Mouse (Mus musculus): ENCODE data around the gene Aldh9a1. TPM values are rescaled to one million over a fixed set of nuclear protein-coding genes. Genes with fewer than 3 reads are reported as not detected.

Aldh9a1 gene
- polyA plus RNA-seq, 1 experiment from 2014 or later: 63.4 TPM

- H3K36me3 ChIP-seq (ENCODE audit: insufficient read depth, low read length): peaks cover 9% of the 10 kb centered on the region; the same call in 1 of the 2 replicates
- H3K9ac ChIP-seq (replicated peaks; ENCODE audit: low read length): no peak overlapping the region
- H3K27ac ChIP-seq (ENCODE audit: low read length): no peak overlapping the region
- no peaks in the 10 kb centered on the region for H3K4me1 ChIP-seq (ENCODE audit: insufficient read depth, low read length)
- no peak overlapping the region for H3K4me3 ChIP-seq (ENCODE audit: low read length)
- H3K27me3 ChIP-seq (ENCODE audit: insufficient read depth, low read length): no peaks in the 10 kb centered on the region
- ATAC-seq (ENCODE audit: low FRiP score, low TSS enrichment): no peak
- WGBS: 96% methylated on average over 4 of the region's 4 CpGs
- no peaks in the 10 kb centered on the region for H3K9me3 ChIP-seq (ENCODE audit: low read length)
- no peak overlapping the region for H3K4me2 ChIP-seq (replicated peaks; ENCODE audit: low read depth, low read length)
Observed at GRCm38 (mm10) chr1:167368018-167368417, 18.2 kb downstream of the Aldh9a1 start.

- Histone ChIP-seq H3K27me3 (ENCODE audit: insufficient read depth, low read length) (no peaks in the 10 kb centered on the region), H3K27ac (ENCODE audit: low read length) (no peak overlapping the region), H3K9me3 (ENCODE audit: low read length) (no peaks in the 10 kb centered on the region), H3K9ac (replicated peaks; ENCODE audit: low read length) (no peak overlapping the region), H3K4me1 (ENCODE audit: insufficient read depth, low read length) (no peaks in the 10 kb centered on the region), H3K4me3 (ENCODE audit: low read length) (no peak overlapping the region), H3K4me2 (replicated peaks; ENCODE audit: low read depth, low read length) (no peak overlapping the region), H3K36me3 (ENCODE audit: insufficient read depth, low read length) (peaks cover 9% of the 10 kb centered on the region; the same call in 1 of the 2 replicates)
- 80% methylated on average over 7 of the region's 7 CpGs for WGBS
- no peak for ATAC-seq (ENCODE audit: low FRiP score, low TSS enrichment)
Observed at GRCm38 (mm10) chr1:167368513-167368912, 18.7 kb downstream of the Aldh9a1 start.

- Histone ChIP-seq H3K4me1 (ENCODE audit: insufficient read depth, low read length) (peaks cover 8% of the 10 kb centered on the region; the same call in 1 of the 2 replicates), H3K27ac (ENCODE audit: low read length) (no peak overlapping the region), H3K4me3 (ENCODE audit: low read length) (no peak overlapping the region), H3K27me3 (ENCODE audit: insufficient read depth, low read length) (no peaks in the 10 kb centered on the region), H3K4me2 (replicated peaks; ENCODE audit: low read depth, low read length) (no peak overlapping the region), H3K36me3 (ENCODE audit: insufficient read depth, low read length) (peaks cover 9% of the 10 kb centered on the region; the same call in 1 of the 2 replicates), H3K9ac (replicated peaks; ENCODE audit: low read length) (no peak overlapping the region), H3K9me3 (ENCODE audit: low read length) (no peaks in the 10 kb centered on the region)
- 13% methylated on average over 7 of the region's 7 CpGs for WGBS
- ATAC-seq (ENCODE audit: low FRiP score, low TSS enrichment): peak; percentile 37; the same call in 1 of the 2 replicates
Observed at GRCm38 (mm10) chr1:167369905-167370304, 20.1 kb downstream of the Aldh9a1 start.

- Histone ChIP-seq H3K27ac (ENCODE audit: low read length) (no peak overlapping the region), H3K4me3 (ENCODE audit: low read length) (no peak overlapping the region), H3K9me3 (ENCODE audit: low read length) (no peaks in the 10 kb centered on the region), H3K4me1 (ENCODE audit: insufficient read depth, low read length) (peaks cover 8% of the 10 kb centered on the region; the same call in 1 of the 2 replicates), H3K4me2 (replicated peaks; ENCODE audit: low read depth, low read length) (no peak overlapping the region), H3K27me3 (ENCODE audit: insufficient read depth, low read length) (no peaks in the 10 kb centered on the region), H3K36me3 (ENCODE audit: insufficient read depth, low read length) (0 out of 2 replicates have a peak, but pooled peaks cover 3% of the 10 kb centered on the region), H3K9ac (replicated peaks; ENCODE audit: low read length) (no peak overlapping the region)
- no peak for ATAC-seq (ENCODE audit: low FRiP score, low TSS enrichment)
- whole genome bisulfite sequencing: 91% methylated on average over 7 of the region's 7 CpGs
Observed at GRCm38 (mm10) chr1:167372739-167373138, 22.9 kb downstream of the Aldh9a1 start.

- H3K27ac ChIP-seq (ENCODE audit: low read length): no peak overlapping the region
Observed at GRCm38 (mm10) chr1:167374003-167374784, 24.4 kb downstream of the Aldh9a1 start.

GRCm38 (mm10) chr1:167374942-167375341 is 25.2 kb downstream of the Aldh9a1 start:
- Histone ChIP-seq H3K27ac (ENCODE audit: low read length) (no peak overlapping the region), H3K36me3 (ENCODE audit: insufficient read depth, low read length) (0 out of 2 replicates have a peak, but pooled peaks cover 3% of the 10 kb centered on the region), H3K4me1 (ENCODE audit: insufficient read depth, low read length) (peaks cover 8% of the 10 kb centered on the region; the same call in 1 of the 2 replicates), H3K27me3 (ENCODE audit: insufficient read depth, low read length) (no peaks in the 10 kb centered on the region), H3K9me3 (ENCODE audit: low read length) (no peaks in the 10 kb centered on the region), H3K4me2 (replicated peaks; ENCODE audit: low read depth, low read length) (peak overlapping the region; percentile 30), H3K4me3 (ENCODE audit: low read length) (no peak overlapping the region), H3K9ac (replicated peaks; ENCODE audit: low read length) (no peak overlapping the region)
- 43% methylated on average over 2 of the region's 2 CpGs for WGBS
- peak; percentile 47 for ATAC-seq (ENCODE audit: low FRiP score, low TSS enrichment)

More at GRCm38 (mm10) chr1:167374003-167374784, 24.4 kb downstream of the Aldh9a1 start:
- Histone ChIP-seq H3K27me3 (ENCODE audit: insufficient read depth, low read length) (no peaks in the 10 kb centered on the region), H3K9me3 (ENCODE audit: low read length) (no peaks in the 10 kb centered on the region), H3K4me1 (ENCODE audit: insufficient read depth, low read length) (peaks cover 8% of the 10 kb centered on the region; the same call in 1 of the 2 replicates), H3K4me2 (replicated peaks; ENCODE audit: low read depth, low read length) (peak overlapping the region; percentile 30), H3K36me3 (ENCODE audit: insufficient read depth, low read length) (0 out of 2 replicates have a peak, but pooled peaks cover 3% of the 10 kb centered on the region), H3K4me3 (ENCODE audit: low read length) (no peak overlapping the region), H3K9ac (replicated peaks; ENCODE audit: low read length) (no peak overlapping the region)
- peak; percentile 84 for ATAC-seq (ENCODE audit: low FRiP score, low TSS enrichment)
- 19% methylated on average over 15 of the region's 15 CpGs for WGBS

GRCm38 (mm10) chr1:167378019-167378418 is 28.2 kb downstream of the Aldh9a1 start:
- Histone ChIP-seq H3K4me1 (ENCODE audit: insufficient read depth, low read length) (peaks cover 8% of the 10 kb centered on the region; the same call in 1 of the 2 replicates), H3K36me3 (ENCODE audit: insufficient read depth, low read length) (0 out of 2 replicates have a peak, but pooled peaks cover 3% of the 10 kb centered on the region), H3K4me2 (replicated peaks; ENCODE audit: low read depth, low read length) (no peak overlapping the region), H3K4me3 (ENCODE audit: low read length) (no peak overlapping the region), H3K9me3 (ENCODE audit: low read length) (no peaks in the 10 kb centered on the region), H3K9ac (replicated peaks; ENCODE audit: low read length) (no peak overlapping the region), H3K27me3 (ENCODE audit: insufficient read depth, low read length) (no peaks in the 10 kb centered on the region), H3K27ac (ENCODE audit: low read length) (no peak overlapping the region)
- WGBS: 70% methylated on average over 6 of the region's 6 CpGs
- no peak for ATAC-seq (ENCODE audit: low FRiP score, low TSS enrichment)

GRCm38 (mm10) chr1:167379751-167380150 is 30.0 kb downstream of the Aldh9a1 start:
- 74% methylated on average over 5 of the region's 5 CpGs for WGBS
- H3K27me3 ChIP-seq (ENCODE audit: insufficient read depth, low read length): no peaks in the 10 kb centered on the region
- 0 out of 2 replicates have a peak overlapping the region, but pooled peaks have one; percentile 4 for H3K27ac ChIP-seq (ENCODE audit: low read length)
- H3K4me1 ChIP-seq (ENCODE audit: insufficient read depth, low read length): peaks cover 1% of the 10 kb centered on the region; the same call in 1 of the 2 replicates
- no peak overlapping the region for H3K4me2 ChIP-seq (replicated peaks; ENCODE audit: low read depth, low read length)
- H3K36me3 ChIP-seq (ENCODE audit: insufficient read depth, low read length): 0 out of 2 replicates have a peak, but pooled peaks cover 3% of the 10 kb centered on the region
- ATAC-seq (ENCODE audit: low FRiP score, low TSS enrichment): no peak
- H3K9me3 ChIP-seq (ENCODE audit: low read length): no peaks in the 10 kb centered on the region
- H3K4me3 ChIP-seq (ENCODE audit: low read length): no peak overlapping the region
- no peak overlapping the region for H3K9ac ChIP-seq (replicated peaks; ENCODE audit: low read length)

GRCm38 (mm10) chr1:167380223-167380622 is 30.4 kb downstream of the Aldh9a1 start:
- H3K36me3 ChIP-seq (ENCODE audit: insufficient read depth, low read length): 0 out of 2 replicates have a peak, but pooled peaks cover 3% of the 10 kb centered on the region
- H3K4me3 ChIP-seq (ENCODE audit: low read length): no peak overlapping the region
- H3K27ac ChIP-seq (ENCODE audit: low read length): 0 out of 2 replicates have a peak overlapping the region, but pooled peaks have one; percentile 4
- no peak for ATAC-seq (ENCODE audit: low FRiP score, low TSS enrichment)
- 94% methylated on average over 2 of the region's 2 CpGs for WGBS
- no peak overlapping the region for H3K9ac ChIP-seq (replicated peaks; ENCODE audit: low read length)
- no peaks in the 10 kb centered on the region for H3K9me3 ChIP-seq (ENCODE audit: low read length)
- no peaks in the 10 kb centered on the region for H3K4me1 ChIP-seq (ENCODE audit: insufficient read depth, low read length)
- no peak overlapping the region for H3K4me2 ChIP-seq (replicated peaks; ENCODE audit: low read depth, low read length)
- no peaks in the 10 kb centered on the region for H3K27me3 ChIP-seq (ENCODE audit: insufficient read depth, low read length)

Measured in kidney, embryonic 16.5 days (tissue).